Mouse (Mus musculus): ENCODE measurements around the gene Dnaic1. TPM values are rescaled to one million over a fixed set of nuclear protein-coding genes. Genes with fewer than 3 reads are reported as not detected.

The Dnaic1 gene
- polyA plus RNA-seq, 1 experiment from 2014 or later: 1.1 TPM

- Histone ChIP-seq H3K79me2 (ENCODE audit: inconsistent target) (peaks cover 87% of the 10 kb centered on the region), H3K4me3 (ENCODE audit: inconsistent target) (no peak overlapping the region), H3K27ac (no peak overlapping the region), H3K36me3 (ENCODE audit: inconsistent target) (no peaks in the 10 kb centered on the region)
- WGBS (ENCODE audit: missing documents): 98% methylated on average over 10 of the region's 11 CpGs
These were observed 16.5 kb upstream of the Dnaic1 start for GRCm38 (mm10) chr4:41553116-41553515.

GRCm38 (mm10) chr4:41554994-41555663 is 14.4 kb upstream of the Dnaic1 start:
- no peaks in the 10 kb centered on the region for H3K36me3 ChIP-seq (ENCODE audit: inconsistent target)
- H3K79me2 ChIP-seq (ENCODE audit: inconsistent target): peaks cover 87% of the 10 kb centered on the region
- WGBS (ENCODE audit: missing documents): 12% methylated on average over 14 of the region's 14 CpGs
- peak overlapping the region; percentile 97 for H3K27ac ChIP-seq
- no peak overlapping the region for H3K4me3 ChIP-seq (ENCODE audit: inconsistent target)

- no peaks in the 10 kb centered on the region for H3K36me3 ChIP-seq (ENCODE audit: inconsistent target)
- H3K27ac ChIP-seq: peak overlapping the region; percentile 97
- WGBS (ENCODE audit: missing documents): 42% methylated on average over 5 of the region's 5 CpGs
- no peak overlapping the region for H3K4me3 ChIP-seq (ENCODE audit: inconsistent target)
- H3K79me2 ChIP-seq (ENCODE audit: inconsistent target): peaks cover 87% of the 10 kb centered on the region
These were observed 13.1 kb upstream of the Dnaic1 start for GRCm38 (mm10) chr4:41556311-41556953.

GRCm38 (mm10) chr4:41557092-41557491 is 12.5 kb upstream of the Dnaic1 start:
- no peaks in the 10 kb centered on the region for H3K36me3 ChIP-seq (ENCODE audit: inconsistent target)
- H3K27ac ChIP-seq: peak overlapping the region; percentile 97
- peaks cover 87% of the 10 kb centered on the region for H3K79me2 ChIP-seq (ENCODE audit: inconsistent target)
- H3K4me3 ChIP-seq (ENCODE audit: inconsistent target): no peak overlapping the region
- 82% methylated on average over 3 of the region's 3 CpGs for WGBS (ENCODE audit: missing documents)

GRCm38 (mm10) chr4:41563297-41563696 is 6.3 kb upstream of the Dnaic1 start:
- peak overlapping the region; percentile 34 for H3K27ac ChIP-seq
- H3K36me3 ChIP-seq (ENCODE audit: inconsistent target): no peaks in the 10 kb centered on the region
- H3K4me3 ChIP-seq (ENCODE audit: inconsistent target): no peak overlapping the region
- peaks cover 100% of the 10 kb centered on the region for H3K79me2 ChIP-seq (ENCODE audit: inconsistent target)
- 85% methylated on average over 5 of the region's 5 CpGs for WGBS (ENCODE audit: missing documents)

GRCm38 (mm10) chr4:41566123-41566522 is 3.5 kb upstream of the Dnaic1 start:
- H3K79me2 ChIP-seq (ENCODE audit: inconsistent target): peaks cover 79% of the 10 kb centered on the region
- no peak overlapping the region for H3K27ac ChIP-seq
- no peaks in the 10 kb centered on the region for H3K36me3 ChIP-seq (ENCODE audit: inconsistent target)
- H3K4me3 ChIP-seq (ENCODE audit: inconsistent target): no peak overlapping the region
- 72% methylated on average over 3 of the region's 3 CpGs for WGBS (ENCODE audit: missing documents)

GRCm38 (mm10) chr4:41568239-41568638 is 1.3 kb upstream of the Dnaic1 start:
- peak overlapping the region; percentile 58 for H3K27ac ChIP-seq
- H3K4me3 ChIP-seq (ENCODE audit: inconsistent target): peak overlapping the region; percentile 93
- 35% methylated on average over 18 of the region's 19 CpGs for WGBS (ENCODE audit: missing documents)
- H3K36me3 ChIP-seq (ENCODE audit: inconsistent target): no peaks in the 10 kb centered on the region
- peaks cover 58% of the 10 kb centered on the region for H3K79me2 ChIP-seq (ENCODE audit: inconsistent target)

GRCm38 (mm10) chr4:41568682-41569410 is 729 bp upstream of the Dnaic1 start:
- Histone ChIP-seq H3K27ac (peak overlapping the region; percentile 58), H3K79me2 (ENCODE audit: inconsistent target) (peaks cover 51% of the 10 kb centered on the region), H3K4me3 (ENCODE audit: inconsistent target) (peak overlapping the region; percentile 93), H3K36me3 (ENCODE audit: inconsistent target) (no peaks in the 10 kb centered on the region)
- WGBS (ENCODE audit: missing documents): 1% methylated on average over 58 of the region's 58 CpGs

- Histone ChIP-seq H3K36me3 (ENCODE audit: inconsistent target) (no peaks in the 10 kb centered on the region), H3K4me3 (ENCODE audit: inconsistent target) (no peak overlapping the region), H3K79me2 (ENCODE audit: inconsistent target) (peaks cover 25% of the 10 kb centered on the region), H3K27ac (no peak overlapping the region)
- WGBS (ENCODE audit: missing documents): 51% methylated on average over 3 of the region's 5 CpGs
These were observed 1.9 kb downstream of the Dnaic1 start for GRCm38 (mm10) chr4:41571490-41571889.

GRCm38 (mm10) chr4:41573492-41573891 is 3.9 kb downstream of the Dnaic1 start:
- 94% methylated on average over 4 of the region's 4 CpGs for WGBS (ENCODE audit: missing documents)

GRCm38 (mm10) chr4:41575914-41576313 is 6.3 kb downstream of the Dnaic1 start:
- no peak overlapping the region for H3K4me3 ChIP-seq (ENCODE audit: inconsistent target)
- H3K79me2 ChIP-seq (ENCODE audit: inconsistent target): no peaks in the 10 kb centered on the region
- H3K27ac ChIP-seq: no peak overlapping the region
- H3K36me3 ChIP-seq (ENCODE audit: inconsistent target): no peaks in the 10 kb centered on the region
- 76% methylated on average over 6 of the region's 6 CpGs for WGBS (ENCODE audit: missing documents)

More at GRCm38 (mm10) chr4:41573492-41573891, 3.9 kb downstream of the Dnaic1 start:
- Histone ChIP-seq H3K4me3 (ENCODE audit: inconsistent target) (no peak overlapping the region), H3K27ac (no peak overlapping the region), H3K79me2 (ENCODE audit: inconsistent target) (peaks cover 5% of the 10 kb centered on the region), H3K36me3 (ENCODE audit: inconsistent target) (no peaks in the 10 kb centered on the region)

GRCm38 (mm10) chr4:41583353-41583752 is 13.8 kb downstream of the Dnaic1 start:
- H3K36me3 ChIP-seq (ENCODE audit: inconsistent target): no peaks in the 10 kb centered on the region
- no peak overlapping the region for H3K4me3 ChIP-seq (ENCODE audit: inconsistent target)
- WGBS (ENCODE audit: missing documents): 93% methylated on average over 7 of the region's 7 CpGs
- H3K27ac ChIP-seq: no peak overlapping the region
- no peaks in the 10 kb centered on the region for H3K79me2 ChIP-seq (ENCODE audit: inconsistent target)

GRCm38 (mm10) chr4:41602818-41603217 is 33.2 kb downstream of the Dnaic1 start:
- H3K27ac ChIP-seq: no peak overlapping the region
- H3K4me3 ChIP-seq (ENCODE audit: inconsistent target): no peak overlapping the region
- no peaks in the 10 kb centered on the region for H3K36me3 ChIP-seq (ENCODE audit: inconsistent target)
- H3K79me2 ChIP-seq (ENCODE audit: inconsistent target): no peaks in the 10 kb centered on the region
- 34% methylated on average over 4 of the region's 4 CpGs for WGBS (ENCODE audit: missing documents)

GRCm38 (mm10) chr4:41604476-41605396 is 35.2 kb downstream of the Dnaic1 start:
- H3K79me2 ChIP-seq (ENCODE audit: inconsistent target): no peaks in the 10 kb centered on the region
- H3K27ac ChIP-seq: no peak overlapping the region
- no peak overlapping the region for H3K4me3 ChIP-seq (ENCODE audit: inconsistent target)
- 49% methylated on average over 8 of the region's 8 CpGs for WGBS (ENCODE audit: missing documents)
- no peaks in the 10 kb centered on the region for H3K36me3 ChIP-seq (ENCODE audit: inconsistent target)

Measured in macrophage (primary cell).